Mouse (Mus musculus) thymus, postnatal 0 days (tissue): ENCODE measurements at regions not wholly inside any gene's neighbourhood (a gene's known extent, or its start where the extent isn't known, plus 50 kb on each side); places are given as distances from the start of the nearest gene placed in this dataset.
"Not testable (repeated sequence)": the region's sequence is repeated elsewhere in the genome, so short reads cannot be mapped to it uniquely, and the experiment has no call there.

Source experiments
- DNase-seq: peaks from one replicate; pipeline ENCODE4 v3.0.0-alpha.2; 2015; ENCODE audit warnings: low spot score

DNA sequence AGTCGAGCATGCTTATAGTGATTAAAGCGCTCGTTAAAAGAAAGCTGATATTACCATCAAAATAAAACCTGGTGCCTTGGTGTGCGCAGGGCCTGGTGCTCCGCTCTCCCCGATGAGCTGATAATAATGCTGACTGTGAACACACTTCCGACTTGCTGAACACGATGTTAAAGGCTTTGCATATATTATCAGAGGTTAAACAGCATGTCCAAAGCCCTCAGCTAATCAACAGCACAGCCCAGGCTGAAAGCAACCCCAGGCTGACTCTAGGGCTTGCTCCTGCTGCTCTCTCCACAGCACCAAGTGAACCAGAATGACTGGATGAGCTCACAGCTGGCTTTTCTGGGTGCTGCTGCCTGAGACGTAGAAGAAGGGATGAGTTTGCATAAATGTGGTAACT is 238.2 kb upstream of the 1700012A03Rik start:
- DNase-seq: no peak

DNA sequence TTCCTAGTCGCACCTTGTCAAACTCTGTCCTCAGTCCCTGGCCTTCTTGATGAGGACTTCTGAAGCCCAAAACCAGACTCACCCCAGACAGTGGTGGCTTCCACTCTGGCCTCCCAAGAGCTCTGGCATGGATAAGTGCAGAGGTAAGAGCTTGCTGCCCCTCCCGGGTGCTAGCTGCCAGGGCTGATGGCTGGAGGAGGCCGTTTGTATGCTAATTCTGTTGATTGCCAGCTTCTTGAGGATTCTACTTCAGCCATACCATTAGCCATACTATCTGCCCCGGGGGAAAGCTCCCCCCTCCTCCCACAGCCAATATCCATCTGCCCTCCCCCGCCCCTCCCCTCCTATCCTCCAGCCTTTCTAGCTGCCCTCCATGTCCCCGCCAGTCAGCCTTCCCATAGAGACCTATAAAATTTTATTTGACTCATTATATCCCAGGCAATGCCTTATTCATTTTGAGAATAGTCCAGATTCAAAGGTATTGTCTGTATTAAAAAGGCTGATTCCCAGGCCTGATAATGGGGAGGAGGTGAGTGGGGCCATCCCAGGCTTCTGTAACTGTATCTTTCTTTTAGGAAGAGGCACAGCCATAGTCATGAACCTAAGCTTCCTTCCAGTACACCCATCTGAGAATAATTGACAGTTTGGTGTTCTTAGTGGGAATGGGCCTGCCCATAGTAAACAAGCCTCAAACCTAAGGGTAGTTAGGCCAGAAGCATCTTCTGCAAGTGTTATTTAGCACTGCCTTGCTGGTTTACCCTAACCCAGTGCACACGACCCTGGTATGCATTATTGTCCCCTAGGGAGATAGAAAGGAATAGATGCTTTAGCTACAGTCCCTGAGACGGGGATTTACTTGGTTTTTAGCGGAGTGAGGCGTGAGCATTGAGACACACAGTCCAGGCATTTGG is 239.2 kb upstream of the 1700012A03Rik start:
- DNase-seq: no peak

DNA sequence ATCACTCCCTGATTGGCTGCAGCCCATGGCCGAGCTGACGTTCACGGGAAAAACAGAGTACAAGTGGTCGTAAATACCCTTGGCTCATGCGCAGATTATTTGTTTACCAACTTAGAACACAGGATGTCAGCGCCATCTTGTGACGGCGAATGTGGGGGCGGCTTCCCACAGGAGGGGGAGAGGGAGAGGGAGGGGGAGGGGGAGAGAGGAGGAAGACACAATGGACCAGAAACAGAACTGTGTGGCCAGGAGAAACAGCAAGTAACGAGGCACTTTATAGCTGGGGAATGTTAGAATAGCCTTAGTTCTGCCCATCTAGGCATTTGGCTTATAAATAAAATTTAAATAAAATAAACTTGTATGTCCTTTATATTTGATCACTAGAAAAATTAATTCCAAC is 240.7 kb upstream of the Podxl start:
- DNase-seq: not testable (repeated sequence)

DNA sequence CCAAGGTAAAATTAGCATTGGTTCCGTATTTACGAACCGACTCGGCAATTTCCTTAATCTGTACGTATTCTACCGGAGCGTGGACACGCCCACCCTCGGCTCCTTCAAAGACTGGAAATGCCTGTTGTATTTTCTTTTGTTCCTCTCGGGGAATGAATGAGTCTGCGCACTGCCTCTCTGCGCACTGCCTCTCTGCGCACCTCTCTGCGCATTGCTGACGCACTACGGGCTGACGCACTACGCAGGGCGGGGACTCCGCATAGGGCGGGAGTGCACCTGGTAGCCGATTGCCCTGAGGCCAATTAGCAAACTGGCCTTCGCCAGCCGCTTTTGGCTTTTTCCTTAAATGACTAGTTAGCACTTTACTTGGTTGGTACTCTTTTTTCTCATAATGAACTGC is 239.4 kb upstream of the Podxl start:
- DNase-seq: not testable (repeated sequence)

DNA sequence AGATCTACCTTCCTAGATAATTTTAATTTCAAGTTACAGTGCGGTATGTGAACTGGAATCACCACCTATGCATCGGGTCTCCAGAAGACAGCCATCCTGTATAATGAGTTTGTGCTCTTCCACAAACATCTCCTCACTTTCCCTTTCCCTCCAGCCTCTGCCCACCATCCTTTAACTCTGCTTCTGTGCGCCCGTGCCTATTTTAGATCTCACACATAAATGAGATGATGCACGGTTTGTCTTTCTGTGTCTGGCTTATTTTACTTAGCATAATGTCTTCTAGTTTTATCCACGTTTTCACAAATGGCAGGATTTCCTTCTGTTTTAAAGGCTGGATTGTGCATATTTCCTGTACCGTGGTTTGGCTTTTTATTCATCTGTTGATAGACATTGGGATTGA is 227.8 kb upstream of the Podxl start:
- DNase-seq: no peak

DNA sequence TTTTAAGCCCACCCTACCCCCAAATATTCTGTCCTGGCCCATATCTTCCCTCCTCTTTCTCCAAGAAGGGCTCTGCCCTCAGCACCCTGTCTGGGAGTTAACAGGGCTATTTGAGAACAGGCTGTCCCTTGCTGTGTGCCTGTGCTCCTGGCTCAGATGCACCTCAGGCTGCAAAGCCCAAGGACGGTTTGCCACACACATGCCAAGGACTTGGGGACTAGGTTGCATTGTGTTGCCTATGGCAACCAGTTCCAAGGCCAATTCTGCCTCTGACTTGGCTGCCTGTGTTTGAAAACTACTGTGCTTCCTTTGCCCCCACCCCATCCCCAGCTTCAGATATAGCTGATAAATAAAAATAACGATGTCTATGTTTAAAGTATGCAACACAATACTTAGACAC is 227.1 kb upstream of the Podxl start:
- no peak for DNase-seq

DNA sequence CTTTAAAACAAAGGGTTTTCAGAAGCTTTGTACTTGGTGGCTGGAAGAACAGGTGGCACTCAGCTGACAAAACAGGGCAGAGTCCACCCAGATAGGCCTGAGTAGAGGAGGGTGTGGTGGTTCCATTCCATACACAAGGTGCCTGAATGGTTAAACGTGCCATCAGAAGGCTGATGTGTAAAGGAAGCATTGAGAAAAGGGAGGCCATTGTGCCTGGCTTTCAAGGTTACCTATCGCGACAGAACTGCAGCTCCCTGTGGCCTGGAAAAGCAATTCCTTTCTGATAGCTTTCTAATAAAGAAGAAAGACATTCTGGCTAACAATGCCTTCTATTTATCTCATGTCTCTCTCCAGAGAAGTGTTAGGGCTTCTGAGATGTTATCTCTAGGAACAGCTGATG is 213.1 kb upstream of the Podxl start:
- no peak for DNase-seq

DNA sequence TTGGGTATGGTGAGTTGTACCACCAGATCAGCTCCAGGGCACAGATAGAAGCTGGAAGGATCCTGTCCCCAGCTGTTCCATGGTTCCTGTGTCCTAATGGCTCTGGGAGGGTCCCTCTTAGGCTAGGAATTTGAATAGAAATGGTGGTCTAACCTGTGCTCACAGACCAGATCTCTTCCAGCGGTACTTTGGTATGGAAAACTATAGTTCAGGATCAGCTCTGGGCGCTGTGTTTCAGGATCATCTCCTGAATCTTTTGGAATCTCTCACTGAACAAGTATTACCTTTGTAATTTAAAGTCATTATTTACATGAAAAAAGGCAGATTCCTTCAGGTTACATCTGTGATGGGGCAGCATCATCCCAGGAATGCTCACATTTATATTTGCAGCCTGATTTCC is 208.1 kb upstream of the Podxl start:
- no peak for DNase-seq

- no peak for DNase-seq
These were observed 181.8 kb upstream of the Podxl start for GRCm38 (mm10) chr6:31745589-31745988.

DNA sequence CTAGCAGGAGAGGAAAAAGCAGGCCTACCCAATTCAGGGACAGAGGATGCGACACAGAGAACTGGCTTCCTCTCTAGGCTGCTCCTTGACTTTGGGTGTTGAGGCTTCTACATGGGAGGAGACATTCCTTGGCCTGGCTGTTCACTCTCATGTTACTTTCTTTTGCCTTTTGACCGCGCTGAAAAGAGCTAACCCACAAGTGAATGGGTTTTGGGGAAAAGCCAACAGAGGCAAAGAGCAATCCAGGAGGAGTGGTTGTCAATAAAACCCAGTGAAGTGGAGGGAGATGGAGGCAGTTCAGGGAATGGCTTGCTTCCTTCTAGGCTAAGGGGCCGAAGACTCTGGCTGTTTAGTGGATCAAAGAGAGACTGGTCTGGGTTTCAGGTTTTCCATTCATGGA is 167.6 kb upstream of the Podxl start:
- DNase-seq: no peak

GRCm38 (mm10) chr6:31719614-31720013 is 155.8 kb upstream of the Podxl start:
- DNase-seq: no peak

DNA sequence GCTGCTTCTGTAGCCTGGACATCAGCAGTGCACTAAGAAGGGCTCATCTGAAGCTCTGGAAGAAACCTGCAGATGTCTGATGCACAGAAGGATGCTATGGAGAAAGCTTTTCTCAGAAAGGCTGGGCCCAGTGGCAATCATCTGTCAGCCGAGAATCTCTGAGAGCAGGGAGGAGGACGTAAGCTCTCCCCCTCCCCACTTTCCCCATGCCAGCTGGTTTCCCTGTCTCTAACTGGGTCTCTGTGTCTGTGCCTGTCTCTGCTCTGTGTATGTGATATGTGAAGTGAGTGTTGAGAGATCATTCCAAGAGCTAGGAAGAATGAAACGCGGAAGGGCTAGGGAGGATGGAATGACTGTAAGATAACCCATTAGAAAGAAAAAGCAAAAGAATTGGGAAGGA is 155.1 kb upstream of the Podxl start:
- no peak for DNase-seq

GRCm38 (mm10) chr6:31717531-31717930 is 153.8 kb upstream of the Podxl start:
- peak; percentile 3 for DNase-seq

GRCm38 (mm10) chr6:31707256-31707655 is 143.5 kb upstream of the Podxl start:
- no peak for DNase-seq

GRCm38 (mm10) chr6:31704191-31704590 is 140.4 kb upstream of the Podxl start:
- DNase-seq: no peak

DNA sequence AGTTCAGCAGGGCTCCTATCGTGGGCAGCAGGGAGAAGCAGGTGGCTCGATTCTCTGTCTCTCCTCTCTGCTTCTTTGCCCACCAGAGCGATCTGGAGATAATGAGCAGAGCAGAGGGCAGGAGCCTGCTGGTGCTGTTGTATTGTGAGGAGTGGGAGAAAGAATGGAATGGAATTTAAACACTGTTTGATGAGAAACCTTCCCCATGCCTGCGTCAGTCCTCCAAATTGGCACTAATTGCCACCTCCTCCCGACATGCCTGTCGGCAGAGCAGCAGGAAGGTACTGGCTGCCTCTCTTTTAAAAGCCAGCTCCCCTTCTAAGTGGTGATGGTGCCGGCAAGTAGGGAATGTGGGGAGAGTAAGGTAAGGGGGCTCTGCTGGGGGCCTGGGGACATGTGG is 139.2 kb upstream of the Podxl start:
- no peak for DNase-seq

GRCm38 (mm10) chr6:31695885-31696284 is 132.1 kb upstream of the Podxl start:
- no peak for DNase-seq

GRCm38 (mm10) chr6:31693047-31693446 is 129.3 kb upstream of the Podxl start:
- DNase-seq: peak; percentile 7

DNA sequence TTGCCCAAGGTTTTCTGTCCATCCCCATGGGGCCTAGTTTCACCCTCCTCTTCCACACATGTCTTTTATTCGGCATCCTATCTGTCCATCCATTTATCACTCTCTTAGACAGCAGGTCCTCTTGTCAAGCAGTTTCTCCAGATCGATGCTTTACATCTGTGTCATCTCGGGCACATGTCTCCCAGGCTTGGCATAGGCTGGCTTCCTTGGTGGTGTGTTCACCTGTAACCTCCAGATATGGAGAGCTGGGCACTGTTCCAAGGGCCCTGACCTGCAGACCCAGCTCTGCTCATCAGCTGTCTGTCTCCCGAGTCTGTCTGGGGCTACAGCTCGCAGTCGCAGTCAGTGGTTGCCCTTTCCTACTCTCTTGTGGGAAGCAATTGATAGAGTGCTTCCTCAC is 128.2 kb upstream of the Podxl start:
- no peak for DNase-seq

DNA sequence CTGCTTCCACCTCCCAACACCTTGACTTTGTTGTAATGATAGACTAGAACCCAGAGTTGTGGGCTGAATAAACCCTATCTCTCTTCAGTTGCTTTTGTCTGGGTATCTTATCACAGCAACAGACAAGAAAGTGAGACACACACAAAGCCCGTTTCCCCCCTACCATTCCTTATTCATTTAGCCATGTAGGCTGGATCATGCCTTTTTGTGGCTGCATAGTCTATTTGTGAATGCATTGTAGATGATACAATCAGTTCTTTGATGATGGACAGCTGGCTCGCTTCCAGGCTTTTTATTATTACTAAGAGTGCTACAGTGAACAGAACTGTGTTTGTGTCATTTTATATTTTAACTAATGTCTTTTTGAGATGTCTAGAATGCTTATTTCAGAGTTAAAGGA is 116.3 kb upstream of the Podxl start:
- DNase-seq: no peak

- no peak for DNase-seq
These were observed 102.1 kb upstream of the Podxl start for GRCm38 (mm10) chr6:31665671-31666486.

DNA sequence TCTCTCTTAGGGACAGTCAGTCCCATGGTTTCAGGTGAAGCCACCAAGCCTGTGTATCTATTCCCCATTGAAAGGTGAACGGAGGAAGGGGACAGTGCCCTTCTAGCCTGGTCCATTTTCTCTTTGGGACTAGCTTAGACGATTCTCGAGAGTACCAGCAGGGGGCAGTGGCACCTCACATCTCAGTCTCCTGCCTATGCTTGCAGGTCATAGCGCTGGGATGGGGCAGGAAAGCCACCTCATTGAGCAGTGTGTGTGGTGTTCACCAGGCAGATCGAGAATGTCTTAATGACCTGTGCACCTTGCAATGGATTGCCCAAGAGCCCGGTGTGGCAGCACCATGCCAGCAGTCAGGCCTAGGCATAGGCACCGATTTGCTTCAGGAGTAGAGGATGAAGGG is 100.7 kb upstream of the Podxl start:
- DNase-seq: peak; percentile 50

DNA sequence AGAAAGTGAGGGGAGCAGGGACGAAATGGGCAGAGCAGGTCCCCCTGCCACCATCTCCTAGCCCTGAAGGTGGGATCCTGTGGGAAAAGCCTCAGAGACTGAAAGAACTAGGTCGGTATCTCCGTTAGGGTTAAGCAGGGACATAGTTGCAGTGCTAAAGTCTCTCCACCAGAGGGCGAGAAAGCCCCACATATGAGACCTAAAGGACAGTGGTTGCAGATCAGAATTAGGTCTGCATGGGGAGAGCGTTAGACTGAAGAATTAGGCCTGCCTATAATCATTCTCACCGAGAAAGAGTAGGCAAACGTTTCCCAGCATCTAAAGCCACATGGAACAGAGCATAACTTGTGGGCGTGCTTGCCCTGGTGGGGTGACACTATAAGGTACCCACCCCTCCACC is 97.0 kb upstream of the Podxl start:
- peak; percentile 51 for DNase-seq
